Mouse (Mus musculus) A20 (cell line): ENCODE measurements around the gene Pi16.
"Not testable (repeated sequence)": the region's sequence is repeated elsewhere in the genome, so short reads cannot be mapped to it uniquely, and the experiment has no call there.

ENCODE experiments used
- DNase-seq: peaks from one replicate; pipeline ENCODE4 v3.0.0-alpha.2; 2011; ENCODE audit warnings: low read depth, low spot score

Pi16 gene

GRCm38 (mm10) chr17:29330221-29330620, 12.7 kb downstream of the Pi16 start:
- no peak for DNase-seq

GRCm38 (mm10) chr17:29330671-29331410, 13.4 kb downstream of the Pi16 start:
- DNase-seq: no peak

- no peak for DNase-seq
Observed at GRCm38 (mm10) chr17:29332186-29332685, 14.8 kb downstream of the Pi16 start.

GRCm38 (mm10) chr17:29336266-29336990, 18.9 kb downstream of the Pi16 start:
- DNase-seq: no peak

GRCm38 (mm10) chr17:29337979-29338823, 20.7 kb downstream of the Pi16 start:
- peak; percentile 39 for DNase-seq

GRCm38 (mm10) chr17:29339170-29339768, 21.8 kb downstream of the Pi16 start:
- no peak for DNase-seq

GRCm38 (mm10) chr17:29340406-29341261, 23.2 kb downstream of the Pi16 start:
- DNase-seq: no peak

GRCm38 (mm10) chr17:29341591-29342003, 24.1 kb downstream of the Pi16 start:
- DNase-seq: no peak

GRCm38 (mm10) chr17:29342010-29342910, 24.8 kb downstream of the Pi16 start:
- DNase-seq: no peak

GRCm38 (mm10) chr17:29343241-29343640, 25.8 kb downstream of the Pi16 start:
- DNase-seq: no peak

GRCm38 (mm10) chr17:29345272-29345671, 27.8 kb downstream of the Pi16 start:
- DNase-seq: no peak

GRCm38 (mm10) chr17:29346496-29347125, 29.1 kb downstream of the Pi16 start:
- no peak for DNase-seq

- peak; percentile 55 for DNase-seq
Observed at GRCm38 (mm10) chr17:29347126-29347644, 29.7 kb downstream of the Pi16 start.

- peak; percentile 99 for DNase-seq
Observed at GRCm38 (mm10) chr17:29347645-29348256, 30.3 kb downstream of the Pi16 start, which contains the start of gene Mtch1. Gene Mtch1 (minus strand): TSS chr17:29347934.

GRCm38 (mm10) chr17:29348996-29349395, 31.5 kb downstream of the Pi16 start:
- DNase-seq: no peak

GRCm38 (mm10) chr17:29351056-29351455, 33.6 kb downstream of the Pi16 start:
- DNase-seq: not testable (repeated sequence)

GRCm38 (mm10) chr17:29355461-29355840, 38.0 kb downstream of the Pi16 start:
- no peak for DNase-seq

- no peak for DNase-seq
Observed at GRCm38 (mm10) chr17:29355841-29356478, 38.5 kb downstream of the Pi16 start.
